Mouse (Mus musculus) naive thymus-derived CD4-positive, alpha-beta T cell, adult 2 months (primary cell): ENCODE measurements around the gene Pex13.
"Not testable (repeated sequence)": the region's sequence is repeated elsewhere in the genome, so short reads cannot be mapped to it uniquely, and the experiment has no call there.

Experiments
- DNase-seq: peaks from one replicate; pipeline ENCODE4 v3.0.0-alpha.2; 2011; ENCODE audit warnings: low read depth

Pex13 gene

DNA sequence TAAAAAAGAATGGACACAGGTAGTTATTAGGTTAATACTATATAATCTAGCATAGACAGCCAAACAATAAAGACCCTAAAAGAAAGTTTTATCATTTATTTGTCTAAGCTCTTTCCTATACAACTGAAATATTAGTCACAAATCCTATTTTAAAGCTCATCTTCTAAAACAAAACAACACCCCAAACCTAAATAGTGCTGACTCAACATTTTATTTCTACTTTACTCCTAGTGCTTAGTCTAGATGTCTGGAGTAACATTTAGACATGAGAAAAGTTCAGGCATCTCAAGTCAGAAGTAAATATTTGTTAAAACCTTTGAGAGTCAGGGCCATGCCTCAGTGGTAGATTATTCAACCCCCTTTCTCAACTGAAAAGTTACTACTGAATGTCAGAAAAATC, 18.3 kb downstream of the Pex13 start:
- DNase-seq, result no peak

DNA sequence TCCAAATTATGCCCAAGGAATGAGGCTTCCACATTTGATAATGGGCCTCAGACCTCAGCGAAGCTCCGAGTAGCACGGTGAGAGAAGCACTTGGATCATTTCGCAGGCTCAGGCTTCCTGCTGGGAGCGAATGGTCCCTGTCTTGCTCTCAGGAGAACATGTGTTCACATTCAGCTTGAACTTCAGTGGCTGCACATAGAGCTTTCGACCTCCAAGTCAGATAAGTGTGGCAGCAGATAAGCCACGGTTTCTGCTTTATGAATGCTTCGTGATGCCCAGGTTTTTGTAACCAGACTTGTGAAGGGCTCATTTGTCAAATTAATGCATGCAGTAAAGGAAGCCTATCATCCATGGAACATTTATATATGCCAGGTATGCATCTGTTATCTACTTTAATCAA, 31.2 kb downstream of the Pex13 start:
- peak; percentile 6 for DNase-seq

DNA sequence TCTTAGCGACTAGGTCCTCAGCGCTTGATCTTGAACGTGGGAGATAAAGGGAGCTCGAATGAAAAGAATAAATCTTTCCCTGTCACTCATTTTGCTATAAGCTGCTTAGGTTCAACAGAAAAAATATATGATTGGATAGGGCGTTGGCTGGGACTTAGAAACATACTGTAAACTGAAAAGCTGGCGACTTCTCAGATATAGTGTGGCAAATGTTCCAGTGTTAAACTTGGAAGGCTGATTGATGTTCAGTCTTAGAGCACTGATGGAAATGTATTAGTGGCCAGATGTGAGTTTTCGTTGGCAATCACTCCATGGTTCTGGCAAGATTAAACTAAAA, 31.9 kb downstream of the Pex13 start:
- DNase-seq, result no peak

DNA sequence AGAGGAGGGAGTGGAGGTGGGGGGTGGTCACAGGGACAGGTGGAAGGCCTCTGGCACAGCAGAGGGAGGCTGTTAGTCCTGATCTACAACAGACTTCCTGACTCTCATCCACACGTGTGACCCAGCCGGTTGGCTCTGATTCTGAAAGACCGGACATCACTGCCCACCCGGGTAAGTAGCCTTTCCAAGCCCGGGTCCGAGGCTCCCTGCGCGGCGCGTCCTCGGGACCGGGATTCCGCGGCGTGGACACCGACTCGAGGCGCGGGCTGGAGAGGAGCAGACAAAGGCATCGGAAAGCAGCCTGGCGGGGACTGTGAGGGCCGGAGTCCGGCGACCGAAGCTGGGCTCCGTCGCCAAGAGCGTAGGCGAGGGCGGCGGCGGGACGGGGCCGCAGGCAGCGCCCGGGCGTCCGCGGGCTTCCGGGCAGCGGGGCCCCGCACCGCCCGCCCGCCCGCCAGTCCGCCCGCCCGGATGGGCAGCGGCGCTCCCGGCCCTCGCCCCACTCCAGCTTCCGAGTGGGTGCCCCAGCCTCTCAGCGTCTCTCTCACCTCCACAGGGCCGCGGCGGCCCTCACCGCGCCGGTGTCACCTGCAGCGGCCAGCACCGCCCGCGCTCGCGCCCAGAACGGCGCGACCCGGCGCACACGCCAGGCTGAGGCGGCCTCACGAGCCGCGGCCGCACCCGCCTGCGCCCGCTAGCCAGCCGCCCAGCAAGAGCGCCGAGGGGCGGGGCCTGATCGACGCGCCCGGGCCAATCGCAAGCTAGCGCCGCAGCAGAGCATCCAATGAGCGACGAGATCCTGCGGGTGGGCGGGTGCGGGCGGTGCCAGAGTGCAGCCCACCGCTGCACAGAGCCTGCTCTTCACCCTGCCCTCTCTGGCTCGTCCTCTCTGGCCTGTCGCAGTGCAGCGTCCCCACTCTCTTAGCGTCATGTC, 32.5 kb downstream of the Pex13 start, which contains the start of gene 0610010F05Rik:
Gene 0610010F05Rik (minus strand): TSS at position 695 of the 934 bp plus-strand sequence.
- peak; percentile 94 for DNase-seq

DNA sequence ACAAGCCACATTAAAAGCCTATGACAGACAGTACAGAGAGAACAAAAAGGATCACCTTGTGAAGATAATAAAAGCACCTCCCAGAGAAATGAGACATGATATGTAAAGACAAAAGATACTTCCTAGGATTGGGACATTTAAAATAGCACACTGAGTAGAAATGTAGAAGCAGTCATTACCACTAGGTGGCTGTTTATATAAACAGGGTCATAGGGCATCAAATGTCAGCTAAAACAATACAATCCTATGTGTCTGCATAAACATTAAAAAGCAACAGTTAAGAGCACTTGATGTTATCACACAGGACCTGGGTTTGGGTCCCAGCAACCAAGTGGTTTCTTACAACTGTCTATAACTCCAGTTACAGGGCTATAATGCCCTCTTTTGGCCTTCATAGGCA, 35.1 kb downstream of the Pex13 start:
- DNase-seq, result peak; percentile 25

DNA sequence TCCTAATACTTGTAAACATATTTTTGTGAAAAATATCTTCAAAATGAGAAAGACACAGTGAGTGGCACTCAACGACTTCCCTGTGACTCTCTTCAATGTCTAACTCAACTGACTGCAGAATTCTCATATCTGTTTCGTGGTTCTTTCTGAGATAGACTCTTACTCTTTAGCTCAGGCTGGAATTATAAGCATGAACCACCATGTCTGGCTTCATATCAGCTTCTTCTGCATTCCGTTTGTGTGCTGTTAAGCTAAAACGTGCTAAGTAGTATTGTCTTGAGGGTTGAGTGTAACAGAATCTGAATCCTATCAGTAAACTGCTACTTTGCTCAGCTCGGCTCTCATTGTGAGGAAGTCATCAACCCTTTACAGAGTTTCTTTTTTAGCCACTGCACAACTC, 46.8 kb downstream of the Pex13 start:
- DNase-seq, result no peak

DNA sequence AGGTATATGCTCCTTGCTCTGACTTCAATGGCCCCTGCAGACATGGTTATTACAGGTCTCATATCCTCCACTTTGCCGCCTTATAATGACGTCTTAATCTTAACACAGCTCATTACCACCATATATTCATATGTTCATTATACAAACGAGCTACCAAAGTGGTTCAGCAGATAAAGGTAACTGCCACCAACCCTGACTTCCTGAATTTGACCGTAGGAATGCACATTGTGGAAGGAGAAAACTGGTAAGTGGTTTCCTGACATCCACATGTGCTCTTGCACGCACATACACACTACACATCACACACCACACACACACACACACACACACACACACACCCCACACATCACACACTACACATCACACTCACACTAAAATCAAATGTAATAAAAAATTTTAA, 51.2 kb downstream of the Pex13 start:
- no peak for DNase-seq

DNA sequence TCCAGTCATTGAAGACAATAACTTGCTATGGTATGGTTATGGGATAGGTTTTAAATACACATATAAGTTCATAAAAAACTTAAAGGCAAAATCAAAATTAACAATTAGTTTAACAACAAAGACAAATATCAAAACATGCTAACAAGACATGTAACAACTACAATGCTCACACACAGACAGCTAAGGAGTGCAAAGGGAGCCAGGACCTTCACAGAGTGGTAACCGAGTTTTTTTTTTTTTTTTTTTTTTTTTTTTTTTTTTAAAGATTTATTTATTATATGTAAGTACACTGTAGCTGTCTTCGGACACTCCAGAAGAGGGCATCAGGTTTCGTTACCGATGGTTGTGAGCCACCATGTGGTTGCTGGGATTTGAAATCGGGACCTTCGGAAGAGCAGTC, 58.5 kb downstream of the Pex13 start:
- not testable (repeated sequence) for DNase-seq
